Mouse (Mus musculus): Measurements from ENCODE around the gene Fam181b.

Gene Fam181b

DNA sequence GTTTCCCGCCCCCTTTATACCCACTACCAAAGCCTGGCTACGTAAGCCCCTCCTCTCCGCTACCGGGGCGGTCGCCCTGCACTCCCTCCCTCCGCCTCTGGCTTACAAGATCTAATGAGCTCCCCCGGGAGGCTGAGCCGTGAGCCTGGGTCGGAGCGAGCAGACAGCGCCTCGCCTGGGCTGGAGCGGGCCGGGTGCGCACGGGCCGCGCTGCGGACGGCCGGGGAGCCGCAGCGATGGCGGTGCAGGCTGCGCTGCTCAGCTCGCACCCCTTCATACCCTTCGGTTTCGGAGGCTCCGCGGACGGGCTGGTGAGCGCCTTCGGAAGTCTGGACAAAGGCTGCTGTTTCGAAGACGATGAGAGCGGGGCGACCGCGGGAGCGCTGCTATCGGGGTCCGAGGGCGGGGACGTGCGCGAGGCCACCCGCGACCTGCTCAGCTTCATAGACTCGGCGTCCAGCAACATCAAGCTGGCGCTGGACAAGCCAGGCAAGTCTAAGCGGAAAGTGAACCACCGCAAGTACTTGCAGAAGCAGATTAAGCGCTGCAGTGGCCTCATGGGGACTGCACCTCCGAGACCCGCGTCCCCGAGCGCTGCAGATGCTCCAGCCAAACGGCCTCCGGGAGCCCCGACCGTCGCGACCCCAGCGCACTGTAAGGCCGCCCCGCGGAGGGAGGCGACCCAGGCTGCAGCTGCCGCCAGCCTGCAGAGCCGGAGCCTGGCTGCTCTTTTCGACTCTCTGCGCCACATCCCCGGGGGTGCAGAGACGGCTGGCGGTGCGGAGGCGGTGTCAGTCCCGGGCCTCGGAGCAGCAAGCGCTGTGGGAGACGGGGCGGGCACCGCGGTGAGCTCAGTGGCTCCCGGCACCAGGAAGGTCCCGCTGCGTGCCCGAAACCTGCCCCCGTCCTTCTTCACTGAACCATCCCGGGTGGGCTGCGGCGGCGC is at the start of gene Fam181b:
TSS of gene Fam181b (plus strand) at position 81 of the 946 bp plus-strand sequence.
- DNase-seq (ENCODE audit: low spot score), result no peak

DNA sequence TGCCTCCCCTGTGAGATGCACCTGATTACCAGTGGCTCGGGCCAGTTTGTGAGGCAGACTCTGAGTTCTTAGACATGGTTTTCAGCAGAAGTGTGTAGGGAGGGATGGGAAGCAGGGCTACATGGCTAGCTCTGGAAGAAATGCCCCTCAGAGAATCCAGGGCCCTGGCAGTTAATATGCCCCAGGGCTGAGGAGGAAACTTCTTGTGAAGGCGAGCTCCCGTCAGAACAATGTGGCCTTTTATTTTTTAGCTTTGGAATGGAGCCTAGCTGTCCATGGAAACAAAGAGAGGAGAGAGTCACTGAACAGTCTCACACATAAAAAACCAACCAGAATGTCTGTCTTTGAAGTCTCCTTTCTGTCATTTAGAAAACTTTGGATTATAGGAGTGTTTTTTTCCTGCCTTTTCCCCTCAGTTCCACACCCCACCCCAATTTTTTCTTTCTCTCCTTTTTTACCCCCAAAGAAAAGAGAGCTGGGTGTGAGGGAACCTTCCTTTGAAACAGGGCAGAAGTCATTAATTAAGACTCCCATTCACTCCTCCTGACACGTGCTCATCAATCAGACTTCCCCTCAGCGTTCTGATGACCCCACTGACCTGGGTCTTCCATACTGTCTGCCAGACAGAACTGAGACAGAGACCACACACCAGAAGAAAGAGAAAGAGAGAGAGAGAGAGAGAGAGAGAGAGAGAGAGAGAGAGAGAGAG is 41.7 kb upstream of the Fam181b start:
- no peak for DNase-seq (ENCODE audit: low spot score)

DNA sequence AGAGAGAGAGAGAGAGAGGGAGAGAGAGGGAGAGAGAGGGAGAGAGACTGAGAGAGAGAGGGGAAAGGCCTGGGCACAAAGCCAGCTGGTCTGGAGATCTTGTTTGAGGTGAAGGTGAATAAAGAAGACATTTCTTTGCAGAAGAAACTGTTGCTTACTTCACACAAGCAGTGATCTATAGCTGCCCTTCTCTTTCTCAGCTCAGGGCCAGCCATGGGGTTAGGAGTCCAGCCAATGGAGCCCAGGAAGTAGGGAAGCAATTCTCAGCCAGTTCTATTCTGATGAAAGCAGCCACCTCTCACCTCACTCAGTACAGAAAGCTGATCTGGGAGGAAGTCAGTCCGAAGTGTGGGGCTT is 41.2 kb upstream of the Fam181b start:
- no peak for DNase-seq (ENCODE audit: low spot score)

DNA sequence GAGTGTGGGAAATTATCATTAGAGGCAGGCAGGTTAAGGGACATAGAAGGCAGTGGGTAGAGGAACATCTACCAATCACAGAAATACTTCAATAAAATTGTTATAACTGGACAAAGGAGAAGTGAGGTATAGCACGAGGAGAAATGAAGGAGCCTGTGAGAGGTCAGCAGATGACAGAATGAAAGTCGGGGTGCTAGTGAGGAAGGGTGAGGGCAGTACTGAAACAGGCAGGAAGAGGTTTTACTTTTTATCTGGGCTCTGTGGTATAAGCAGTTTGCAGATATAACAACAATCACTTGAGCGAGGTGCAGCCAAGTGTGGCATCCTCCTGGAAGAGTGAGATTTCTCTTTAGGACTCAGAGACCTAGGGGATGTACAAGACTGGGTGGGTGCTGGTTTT is 40.1 kb upstream of the Fam181b start:
- DNase-seq (ENCODE audit: low spot score), result no peak

DNA sequence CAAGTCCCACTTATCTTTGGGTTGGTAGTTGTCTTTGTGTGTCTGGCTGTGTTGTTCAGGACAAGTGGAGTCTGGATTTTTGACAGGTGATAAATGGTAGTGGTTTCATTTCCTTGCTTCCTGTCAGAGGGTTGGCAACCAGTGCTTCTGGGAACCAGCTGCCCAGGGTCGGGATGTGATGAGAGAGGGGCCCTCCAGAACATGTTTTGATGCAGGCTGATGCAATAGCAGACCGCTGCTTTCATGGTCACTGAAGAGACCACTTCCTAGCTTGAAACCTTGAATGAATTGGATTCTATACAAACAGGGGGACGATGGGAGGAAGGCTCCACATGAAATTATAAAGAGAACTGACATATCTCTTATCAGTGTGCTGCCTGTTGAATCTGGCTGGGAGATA is 35.3 kb upstream of the Fam181b start:
- DNase-seq (ENCODE audit: low spot score), result no peak

DNA sequence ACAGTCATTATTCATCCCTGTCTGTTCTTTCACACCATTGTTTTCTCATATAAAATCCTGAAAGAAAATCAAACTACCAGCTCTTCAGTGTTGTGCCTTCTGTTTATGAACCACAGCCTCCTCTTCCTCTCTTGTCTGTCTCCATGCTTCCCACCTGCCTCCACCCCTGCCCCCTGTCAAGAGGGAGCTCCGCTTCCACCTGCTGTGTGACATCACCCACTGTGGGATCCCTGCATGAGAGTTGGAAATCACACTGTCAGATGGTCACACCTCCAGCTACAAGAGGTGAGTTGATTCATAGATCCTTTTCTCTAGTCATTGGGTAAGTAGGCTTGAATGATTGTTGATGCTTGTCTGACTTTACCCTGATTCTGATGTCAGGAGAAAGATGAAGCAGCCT is 34.9 kb upstream of the Fam181b start:
- no peak for DNase-seq (ENCODE audit: low spot score)

DNA sequence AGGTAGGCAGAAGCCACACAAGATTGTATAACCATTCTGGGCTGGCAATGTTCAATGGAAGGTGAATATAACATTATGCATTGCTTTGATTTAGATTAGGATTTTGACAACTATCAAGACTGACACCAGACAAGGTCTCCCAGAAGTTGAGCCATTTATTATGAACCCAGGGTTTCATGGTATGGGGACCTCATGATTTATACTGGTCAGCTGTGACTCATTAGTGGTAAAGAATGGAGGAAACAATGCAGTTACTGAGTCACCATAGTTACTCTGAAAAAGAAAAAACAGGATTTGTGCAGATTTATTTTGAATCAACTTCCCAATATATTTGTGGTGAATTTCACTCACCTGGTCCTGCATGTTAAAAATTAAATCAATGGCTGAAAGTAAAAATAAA is 18.8 kb upstream of the Fam181b start:
- no peak for DNase-seq (ENCODE audit: low spot score)

DNA sequence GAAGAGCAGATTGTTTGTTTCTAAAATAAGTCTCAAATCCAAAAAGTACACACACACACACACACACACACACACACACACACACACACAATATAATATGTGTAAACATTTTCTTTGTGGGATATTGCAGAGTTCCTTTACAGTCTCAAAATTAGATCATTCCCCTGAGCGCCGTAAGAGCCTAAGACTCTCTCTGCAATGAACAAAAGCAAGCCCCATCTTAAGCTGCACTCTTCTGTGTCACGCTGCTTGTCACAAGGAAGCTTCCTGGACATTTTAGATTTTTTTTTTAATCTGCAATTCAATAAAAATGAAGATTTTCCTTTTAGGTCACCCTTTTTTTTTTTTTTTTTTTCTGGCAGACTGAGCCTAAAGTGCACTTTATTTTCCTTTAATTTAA is 17.9 kb upstream of the Fam181b start:
- no peak for DNase-seq (ENCODE audit: low spot score)

DNA sequence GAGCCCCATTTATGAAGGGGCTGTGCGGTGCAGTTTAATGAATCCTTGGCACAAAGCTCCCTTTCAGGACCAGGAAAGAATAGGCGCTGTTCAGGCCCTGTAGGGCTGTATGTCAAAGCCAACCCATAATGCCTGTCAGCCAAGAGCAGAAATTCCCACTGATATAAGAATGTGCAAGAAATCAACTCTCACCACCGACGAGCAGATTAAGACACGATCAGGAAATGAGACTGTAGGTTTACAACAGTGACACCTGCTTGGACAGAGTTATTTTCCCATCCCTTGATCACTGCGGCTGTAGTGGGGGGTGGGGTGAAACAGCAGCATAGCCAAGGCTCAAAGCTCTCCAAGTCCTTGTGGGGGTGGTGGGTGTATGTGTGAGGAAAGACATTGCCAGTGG is 17.5 kb upstream of the Fam181b start:
- DNase-seq (ENCODE audit: low spot score), result no peak

DNA sequence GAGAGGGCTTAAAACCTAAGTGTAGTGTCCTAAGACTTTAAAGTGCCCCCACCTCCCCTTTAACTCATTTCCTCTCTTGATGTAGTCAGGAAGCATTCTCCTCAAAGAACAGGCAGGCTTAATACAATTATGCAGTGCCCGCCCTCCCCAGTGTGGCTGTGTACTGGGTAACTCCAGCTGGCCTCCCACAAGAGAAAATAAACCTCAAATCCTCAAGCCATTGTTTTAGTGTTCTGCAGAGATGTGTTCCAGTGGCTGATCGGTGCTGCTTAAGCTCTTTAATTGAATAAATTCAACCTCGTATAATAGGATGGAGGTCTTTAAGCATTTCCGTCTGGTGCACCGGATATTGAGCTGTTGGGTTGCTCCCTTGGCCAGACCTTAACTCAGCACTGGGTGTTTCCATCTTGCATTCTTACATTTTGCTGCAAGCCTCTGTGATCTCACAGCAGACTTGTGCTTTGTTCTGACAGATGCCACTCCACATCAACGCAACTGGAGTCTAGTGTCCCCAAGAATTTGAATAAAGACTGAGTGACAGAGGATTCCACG is 12.1 kb upstream of the Fam181b start:
- DNase-seq (ENCODE audit: low spot score), result no peak

DNA sequence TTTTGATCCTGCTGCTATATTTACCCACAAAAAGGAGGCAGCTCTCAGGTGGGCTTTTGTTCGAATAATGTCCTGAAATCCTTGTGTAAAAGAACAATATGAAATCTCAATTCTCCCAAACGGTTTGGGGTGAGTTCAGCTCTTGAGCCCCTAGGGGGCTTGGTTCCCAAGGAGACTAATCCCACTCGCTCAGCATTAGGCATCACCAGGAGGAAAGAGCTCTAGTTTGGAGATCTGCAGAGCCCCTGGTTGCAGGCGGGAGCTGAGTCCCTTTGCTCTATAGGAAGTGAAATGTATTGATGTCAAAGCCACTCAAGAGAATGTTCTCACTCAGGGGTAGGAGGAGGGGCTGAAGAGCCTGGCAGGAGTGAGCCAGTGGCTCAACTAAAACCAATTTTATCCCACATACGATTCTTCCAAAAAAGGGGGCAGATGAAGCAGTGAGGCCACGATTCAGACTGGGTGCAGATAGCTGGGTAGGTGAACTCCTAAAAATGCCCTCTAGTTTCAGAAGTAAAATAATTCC is 3.2 kb upstream of the Fam181b start:
- DNase-seq (ENCODE audit: low spot score), result no peak

DNA sequence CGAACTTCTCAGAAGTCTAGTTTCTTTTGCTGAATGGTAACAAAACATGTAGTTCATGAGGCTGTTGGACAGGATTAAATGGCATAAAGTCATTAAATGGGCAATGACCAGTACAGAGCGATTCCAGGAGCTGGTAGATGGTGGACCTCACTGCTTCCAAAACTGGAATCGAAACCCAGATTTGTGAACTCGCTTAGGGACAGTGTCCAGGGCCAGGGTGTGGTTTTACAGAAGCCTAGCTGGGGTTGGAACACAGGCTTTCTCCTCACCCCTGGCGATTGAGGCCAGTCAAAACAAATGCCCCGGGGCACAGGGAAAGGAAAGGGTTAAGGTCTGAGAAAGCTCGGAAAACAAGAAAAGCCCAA is 263 bp upstream of the Fam181b start:
- no peak for DNase-seq (ENCODE audit: low spot score)

DNA sequence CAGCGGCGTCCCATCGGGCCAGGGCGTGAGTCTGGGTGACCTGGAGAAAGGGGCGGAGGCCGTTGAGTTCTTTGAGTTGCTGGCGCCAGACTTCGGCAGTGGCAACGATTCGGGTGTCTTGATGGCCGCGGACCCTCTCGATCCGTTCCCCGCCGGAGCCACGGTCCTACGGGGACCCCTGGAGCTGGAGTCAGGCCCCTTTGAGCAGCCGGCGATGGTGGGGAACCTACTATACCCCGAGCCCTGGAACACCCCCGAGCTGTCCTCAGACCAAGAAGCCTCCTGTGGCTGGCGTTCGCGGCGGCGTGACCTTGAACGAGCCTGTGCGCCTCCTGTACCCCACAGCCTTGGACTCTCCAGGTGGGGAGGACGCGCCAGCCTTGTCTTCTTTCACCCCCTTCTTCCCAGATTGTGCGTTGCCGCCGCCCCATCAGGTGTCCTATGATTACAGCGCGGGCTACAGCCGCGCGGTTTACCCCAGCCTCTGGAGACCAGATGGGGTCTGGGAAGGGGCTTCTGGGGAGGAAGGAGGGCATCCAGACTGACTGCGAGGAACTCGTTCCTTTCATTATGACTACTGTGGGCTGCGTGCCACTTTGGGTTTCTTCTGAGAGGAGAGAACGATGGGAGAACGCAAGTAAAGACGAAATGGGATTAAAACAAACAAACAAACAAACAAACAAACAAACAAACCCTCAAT is 1.2 kb downstream of the Fam181b start:
- no peak for DNase-seq (ENCODE audit: low spot score)

DNA sequence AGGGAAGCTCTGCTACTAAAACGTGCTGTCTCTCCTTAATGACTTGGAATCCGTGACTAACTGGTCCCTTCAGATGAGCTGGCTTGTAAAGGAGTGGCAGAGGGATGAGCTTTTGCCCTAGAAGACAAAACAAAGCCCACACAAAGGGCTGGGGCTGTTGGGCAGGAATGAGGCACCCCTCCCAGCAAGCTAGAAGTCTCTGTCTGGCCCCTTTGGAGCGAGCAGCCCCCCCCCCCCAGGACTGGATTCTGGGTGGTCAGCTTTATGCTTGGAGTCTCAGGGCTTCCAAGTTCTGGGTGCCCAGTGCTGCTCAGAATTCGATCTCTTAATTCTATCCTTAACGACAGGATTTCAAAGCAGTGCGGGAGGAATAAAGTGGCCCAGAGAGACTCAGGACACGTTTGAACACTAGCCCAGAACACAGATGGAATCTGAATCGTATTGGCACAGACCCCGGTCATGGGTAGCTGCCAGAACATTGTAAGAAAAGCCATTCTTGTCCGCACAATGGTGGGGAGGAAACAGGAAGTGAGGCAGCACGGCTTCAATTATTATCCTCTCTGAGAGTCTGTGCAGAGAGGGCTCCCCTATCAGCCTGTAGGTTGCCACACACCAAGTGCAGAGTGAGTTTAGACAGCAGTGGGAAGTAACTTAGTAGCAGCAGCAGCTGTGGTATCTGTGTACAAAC is 13.8 kb downstream of the Fam181b start:
- DNase-seq (ENCODE audit: low spot score), result no peak

DNA sequence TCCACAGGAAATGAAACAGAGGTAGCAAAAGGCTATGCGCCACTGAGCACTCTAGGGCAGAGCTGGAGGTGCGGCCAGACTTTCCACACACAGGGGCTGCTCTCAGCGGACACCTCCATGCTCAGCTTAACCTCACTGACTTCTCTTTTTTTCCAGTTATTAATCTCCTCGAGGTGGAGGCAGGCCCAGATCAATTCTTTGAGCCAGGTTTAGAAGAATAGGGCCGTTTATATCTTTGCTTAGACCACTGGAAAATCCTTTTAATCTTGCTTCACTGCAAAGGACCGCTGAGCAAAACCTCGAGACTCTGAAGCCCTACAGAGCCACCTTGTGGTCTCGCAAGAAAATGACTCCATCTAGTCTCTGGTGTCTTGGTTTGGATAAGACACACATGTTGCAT is 15.8 kb downstream of the Fam181b start:
- DNase-seq (ENCODE audit: low spot score), result no peak

DNA sequence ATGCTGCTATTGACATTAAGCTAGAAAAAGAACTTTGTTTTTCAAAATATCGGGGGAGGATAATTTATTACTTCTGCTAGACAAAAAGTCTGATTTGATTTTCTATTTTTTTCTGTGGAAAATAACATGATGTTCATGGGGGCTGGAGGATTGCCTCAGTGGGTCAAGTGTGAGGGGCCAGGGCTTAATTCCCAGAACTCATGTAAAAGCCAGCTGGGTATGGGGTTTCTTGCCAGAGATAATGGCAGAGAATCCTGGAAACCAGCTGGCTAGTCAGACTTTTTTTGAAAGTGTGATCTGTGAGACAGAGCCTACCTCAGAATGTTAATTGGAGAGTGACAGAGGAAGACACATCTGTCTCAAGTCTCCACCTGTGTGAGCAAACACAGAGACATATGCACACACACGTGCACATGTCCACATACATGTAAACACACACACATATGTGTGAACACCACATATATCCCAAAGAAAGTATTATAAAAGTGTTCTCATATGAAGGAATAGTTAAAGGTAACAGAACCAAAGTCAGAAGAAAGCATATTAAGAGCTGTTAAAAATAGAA is 25.2 kb downstream of the Fam181b start:
- DNase-seq (ENCODE audit: low spot score), result no peak

DNA sequence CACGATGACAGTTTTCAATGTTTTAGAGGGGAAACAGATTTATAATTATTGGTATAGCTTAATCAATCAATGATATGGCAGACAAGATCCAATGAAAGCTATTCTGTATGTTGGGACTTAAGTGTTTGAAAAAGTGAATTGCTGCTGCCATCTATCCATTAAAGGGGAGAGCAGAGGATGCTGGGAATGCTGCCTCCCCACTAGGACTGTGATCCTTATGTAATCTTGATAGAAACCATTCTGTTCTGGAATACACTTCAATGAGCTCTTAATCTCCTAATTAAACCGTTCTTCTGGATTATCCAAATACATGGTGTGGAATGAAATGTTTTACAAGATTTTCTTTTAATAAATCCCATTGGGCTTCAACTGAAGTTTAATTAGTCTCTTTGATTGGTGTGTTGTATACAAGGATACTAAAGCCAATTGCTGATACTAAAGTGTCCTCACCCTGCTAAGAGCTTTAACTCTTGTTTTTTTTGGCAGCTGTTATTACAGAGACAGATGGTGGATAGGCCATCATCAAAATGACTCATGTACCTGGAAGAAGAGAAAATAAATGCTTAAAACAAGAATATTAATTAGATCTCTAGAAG is 30.8 kb downstream of the Fam181b start:
- DNase-seq (ENCODE audit: low spot score), result no peak

DNA sequence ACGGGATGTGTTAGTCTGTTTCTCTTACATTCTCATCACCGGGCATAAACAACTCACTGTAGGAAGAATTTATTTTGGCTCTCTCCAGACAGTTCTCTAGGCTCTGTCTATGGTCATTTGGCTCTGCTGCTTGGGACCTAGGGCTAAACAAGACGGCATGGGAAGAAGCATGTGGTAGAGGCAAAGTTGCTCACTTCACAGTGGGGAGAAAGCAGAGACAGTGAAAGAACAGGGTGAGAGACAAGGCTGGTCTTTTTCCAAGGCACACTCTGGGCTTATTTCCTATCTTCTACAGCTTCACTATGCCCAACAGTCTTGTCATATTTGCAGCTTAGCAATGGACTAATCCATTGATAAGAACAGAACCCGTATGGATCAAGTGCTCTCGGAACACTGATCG is 31.4 kb downstream of the Fam181b start:
- DNase-seq (ENCODE audit: low spot score), result no peak

DNA sequence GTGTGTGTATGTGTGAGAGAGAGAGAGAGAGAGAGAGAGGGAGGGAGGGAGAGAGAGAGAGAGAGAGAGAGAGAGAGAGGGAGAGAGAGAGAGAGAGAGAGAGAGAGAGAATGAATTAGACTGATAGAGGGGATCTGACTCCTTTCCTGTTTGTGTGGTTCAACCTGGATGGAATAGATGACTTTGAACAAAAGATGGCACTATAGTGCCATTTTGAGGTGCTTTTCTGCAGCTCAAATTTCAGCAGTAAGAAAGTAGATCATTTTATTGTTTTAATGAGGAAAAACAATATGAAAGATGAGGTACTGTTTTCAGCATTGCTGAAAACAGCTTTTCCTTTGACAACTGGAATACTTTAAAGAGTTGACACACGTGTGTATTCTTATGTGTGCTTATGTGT is 37.9 kb downstream of the Fam181b start:
- no peak for DNase-seq (ENCODE audit: low spot score)

DNA sequence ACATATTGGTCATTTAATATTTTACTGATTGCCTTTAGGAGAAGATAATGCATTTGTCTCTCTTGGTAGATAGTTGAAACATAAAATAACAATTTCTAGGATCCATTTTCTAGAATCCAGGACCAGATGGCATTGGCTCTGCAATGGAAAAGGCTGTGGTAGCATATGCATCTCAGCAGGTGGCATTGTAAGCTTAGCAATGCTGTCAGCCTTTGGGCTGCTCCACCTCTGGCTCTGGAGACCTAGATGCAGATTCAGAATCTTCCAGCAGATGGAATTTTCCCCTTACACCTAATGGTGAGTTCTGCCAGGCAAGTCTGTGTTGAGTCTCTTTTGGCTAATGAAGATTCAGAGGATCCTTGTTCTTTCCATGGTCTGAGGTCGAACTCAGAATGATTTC is 44.3 kb downstream of the Fam181b start:
- no peak for DNase-seq (ENCODE audit: low spot score)
